Mouse (Mus musculus) midbrain, embryonic 16.5 days (tissue): Measurements from ENCODE around the gene Fcf1. TPM values are rescaled to one million over a fixed set of nuclear protein-coding genes. Genes with fewer than 3 reads are reported as not detected.

Experiments
- ATAC-seq: fragments of 200-750 bp; cut with Nextera tagmentation; 2 replicates; pipeline ENCODE4 v1.8.0; 2017; ENCODE audit warnings: moderate TSS enrichment
- H3K27ac ChIP-seq: fragments of 300-500 bp; sonication (generic); 2 replicates; pipeline ENCODE4 v1.5.1; 2014; ENCODE audit warnings: mild to moderate bottlenecking, low read length, mixed read lengths
- H3K27me3 ChIP-seq: fragments of 300-500 bp; sonication (generic); 2 replicates; pipeline ENCODE4 v1.6.1; 2014; ENCODE audit warnings: low read depth, low read length, mixed read lengths; ENCODE audit not compliant: control insufficient read depth, insufficient read depth
- H3K36me3 ChIP-seq: fragments of 300-500 bp; sonication (generic); 2 replicates; pipeline ENCODE4 v1.6.1; 2014; ENCODE audit warnings: mild to moderate bottlenecking, low read length, moderate library complexity, mixed read lengths; ENCODE audit not compliant: control insufficient read depth, insufficient read depth
- H3K4me1 ChIP-seq: fragments of 300-500 bp; sonication (generic); 2 replicates; pipeline ENCODE4 v1.6.1; 2014; ENCODE audit warnings: mild to moderate bottlenecking, low read length, mixed read lengths; ENCODE audit not compliant: control insufficient read depth, insufficient read depth
- H3K4me2 ChIP-seq: fragments of 300-500 bp; sonication (generic); 2 replicates; pipeline ENCODE4 v1.6.1; 2014; ENCODE audit warnings: mild to moderate bottlenecking, low read length, mixed read lengths
- H3K4me3 ChIP-seq: fragments of 300-500 bp; sonication (generic); 2 replicates; pipeline ENCODE4 v1.5.1; 2014; ENCODE audit warnings: low read depth, mild to moderate bottlenecking, low read length, moderate library complexity, mixed read lengths
- H3K9ac ChIP-seq: fragments of 300-500 bp; sonication (generic); 2 replicates; pipeline ENCODE4 v1.6.1; 2014; ENCODE audit warnings: low read depth, low read length, mixed read lengths
- H3K9me3 ChIP-seq: fragments of 300-500 bp; sonication (generic); replicated peaks from 2 replicates; pipeline ENCODE4 v1.6.1; 2014; ENCODE audit warnings: mild to moderate bottlenecking, low read length, mixed read lengths; ENCODE audit not compliant: control insufficient read depth, poor library complexity, severe bottlenecking
- WGBS: fragments of 180-500 bp; shearing (Covaris S2); extraction: QIAGEN DNeasy Blood & Tissue Kit; methylation state at CpG from one replicate; pipeline ENCODE4 v1.1.7; 2014; 5-methylcytosine and 5-hydroxymethylcytosine counted together
- polyA plus RNA-seq: library from polyadenylated mRNA; unstranded; fragments of >200 nt; fragmentation: Nextera tagmentation; extraction: Ambion mirVana; gene quantifications from 2 replicates; pipeline ENCODE4 v1.2.1, GENCODE M21; 2015

Fcf1 gene
- polyA plus RNA-seq, 1 experiment from 2014 or later = 75.7 TPM

- WGBS = under 1% methylated on average over 45 of the region's 45 CpGs
- Histone ChIP-seq H3K4me1 (peaks cover 26% of the 10 kb centered on the region), H3K9ac (peak within 1 kb of the TSS; percentile 80), H3K36me3 (no peaks in the 10 kb centered on the region), H3K27ac (peak within 1 kb of the TSS; percentile 89), H3K27me3 (no peaks in the 10 kb centered on the region), H3K4me2 (peak within 1 kb of the TSS; percentile 97), H3K4me3 (peak within 1 kb of the TSS; percentile 53), H3K9me3 (no peaks in the 10 kb centered on the region)
- peak; percentile 99 for ATAC-seq
These were observed 25.4 kb downstream of the Fcf1 start, which contains the start of gene Ylpm1 for GRCm38 (mm10) chr12:84996083-84996496. Gene Ylpm1, plus strand, starts transcription at chr12:84996321.

DNA sequence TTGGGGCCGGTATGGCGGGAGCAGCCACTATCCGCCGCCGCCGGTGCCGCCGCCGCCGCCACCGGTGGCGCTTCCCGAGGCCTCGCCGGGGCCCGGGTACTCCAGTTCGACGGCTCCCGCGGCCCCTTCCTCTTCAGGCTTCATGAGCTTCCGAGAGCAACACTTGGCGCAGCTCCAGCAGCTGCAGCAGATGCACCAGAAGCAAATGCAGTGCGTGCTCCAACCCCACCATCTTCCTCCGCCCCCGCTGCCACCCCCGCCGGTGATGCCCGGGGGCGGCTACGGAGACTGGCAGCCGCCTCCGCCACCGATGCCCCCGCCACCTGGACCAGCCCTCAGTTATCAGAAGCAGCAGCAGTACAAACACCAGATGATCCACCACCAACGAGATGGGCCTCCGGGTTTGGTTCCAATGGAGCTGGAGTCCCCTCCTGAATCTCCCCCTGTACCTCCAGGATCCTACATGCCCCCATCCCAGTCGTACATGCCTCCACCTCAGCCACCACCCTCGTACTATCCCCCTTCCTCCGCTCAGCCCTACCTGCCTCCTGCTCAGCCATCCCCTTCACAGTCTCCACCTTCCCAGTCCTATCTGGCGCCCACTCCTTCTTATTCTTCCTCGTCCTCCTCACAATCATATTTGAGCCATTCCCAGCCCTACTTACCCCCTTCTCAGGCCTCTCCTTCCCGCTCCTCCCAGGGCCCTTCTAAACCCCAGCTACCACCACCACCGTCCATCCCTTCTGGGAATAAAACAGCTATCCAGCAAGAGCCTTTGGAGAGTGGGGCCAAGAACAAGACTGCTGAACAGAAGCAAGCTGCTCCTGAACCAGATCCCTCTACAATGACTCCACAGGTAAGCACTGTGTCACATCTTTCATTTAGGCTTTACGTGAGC, 26.1 kb downstream of the Fcf1 start:
- WGBS = under 1% methylated on average over 41 of the region's 44 CpGs
- Histone ChIP-seq H3K4me1 (peaks cover 26% of the 10 kb centered on the region), H3K4me2 (peak overlapping the region; percentile 97), H3K36me3 (no peaks in the 10 kb centered on the region), H3K9me3 (no peaks in the 10 kb centered on the region), H3K27me3 (no peaks in the 10 kb centered on the region), H3K27ac (peak overlapping the region; percentile 89), H3K4me3 (peak overlapping the region; percentile 53), H3K9ac (peak overlapping the region; percentile 80)
- peak; percentile 69 for ATAC-seq

DNA sequence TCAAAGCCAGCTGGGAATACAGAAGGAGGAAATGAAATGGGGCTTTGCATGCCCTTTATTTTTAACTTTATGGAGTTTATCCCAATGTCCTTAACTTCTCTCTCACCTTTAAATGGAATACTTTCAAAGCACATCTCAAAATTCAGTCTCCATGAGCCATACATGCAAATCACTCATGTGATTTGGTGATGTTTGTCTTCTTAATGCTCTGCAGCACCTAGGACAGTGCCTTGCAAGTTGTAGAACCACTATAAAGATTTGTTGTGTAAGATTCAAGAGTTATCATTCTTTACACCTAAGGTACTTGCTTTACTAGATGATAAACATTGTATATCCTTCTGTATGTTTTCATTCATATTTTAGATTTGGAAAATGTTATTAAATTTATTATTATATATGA, 28.4 kb downstream of the Fcf1 start:
- ATAC-seq = no peak
- H3K4me1 ChIP-seq = peaks cover 26% of the 10 kb centered on the region
- no peaks in the 10 kb centered on the region for H3K36me3 ChIP-seq
- H3K27me3 ChIP-seq = no peaks in the 10 kb centered on the region
- H3K9me3 ChIP-seq = no peaks in the 10 kb centered on the region
- peak overlapping the region; percentile 53 for H3K4me3 ChIP-seq
- H3K9ac ChIP-seq = peak overlapping the region; percentile 4; the same call in 1 of the 2 replicates
- H3K4me2 ChIP-seq = peak overlapping the region; percentile 97
- no peak overlapping the region for H3K27ac ChIP-seq

DNA sequence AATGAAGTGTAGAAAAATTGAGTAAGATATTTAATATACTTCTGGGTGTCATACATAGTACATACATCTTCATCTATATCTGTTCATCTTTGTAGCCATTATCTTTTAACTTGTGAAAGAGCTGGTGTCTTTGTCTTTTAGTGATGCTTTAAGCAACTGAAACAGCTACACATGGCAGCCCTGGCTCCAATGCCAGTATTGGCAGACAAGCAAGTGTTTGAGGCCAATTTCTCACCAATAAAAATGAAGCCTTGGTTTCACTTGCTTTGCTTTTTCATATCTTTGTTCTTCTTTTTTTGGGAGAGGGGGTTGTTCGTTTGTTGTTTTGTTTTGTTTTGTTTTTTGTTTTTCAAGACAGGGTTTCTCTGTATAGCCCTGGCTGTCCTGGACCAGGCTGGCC, 35.5 kb downstream of the Fcf1 start:
- WGBS = 87% methylated on average over 1 of the region's 1 CpGs
- Histone ChIP-seq H3K27me3 (no peaks in the 10 kb centered on the region), H3K9ac (no peak overlapping the region), H3K4me3 (no peak overlapping the region), H3K4me2 (no peak overlapping the region), H3K27ac (no peak overlapping the region), H3K36me3 (no peaks in the 10 kb centered on the region), H3K9me3 (no peaks in the 10 kb centered on the region), H3K4me1 (no peaks in the 10 kb centered on the region)
- no peak for ATAC-seq

GRCm38 (mm10) chr12:85007021-85007420, 36.3 kb downstream of the Fcf1 start:
- no peaks in the 10 kb centered on the region for H3K36me3 ChIP-seq
- H3K4me2 ChIP-seq = no peak overlapping the region
- H3K9ac ChIP-seq = no peak overlapping the region
- no peaks in the 10 kb centered on the region for H3K4me1 ChIP-seq
- ATAC-seq = no peak
- no peak overlapping the region for H3K27ac ChIP-seq
- no peaks in the 10 kb centered on the region for H3K27me3 ChIP-seq
- H3K9me3 ChIP-seq = no peaks in the 10 kb centered on the region
- no peak overlapping the region for H3K4me3 ChIP-seq

GRCm38 (mm10) chr12:85009776-85010175, 39.1 kb downstream of the Fcf1 start:
- Histone ChIP-seq H3K4me2 (no peak overlapping the region), H3K36me3 (peaks cover 12% of the 10 kb centered on the region), H3K9ac (no peak overlapping the region), H3K27me3 (no peaks in the 10 kb centered on the region), H3K4me1 (no peaks in the 10 kb centered on the region), H3K27ac (no peak overlapping the region), H3K9me3 (no peaks in the 10 kb centered on the region), H3K4me3 (no peak overlapping the region)
- no peak for ATAC-seq
- 97% methylated on average over 1 of the region's 1 CpGs for WGBS

DNA sequence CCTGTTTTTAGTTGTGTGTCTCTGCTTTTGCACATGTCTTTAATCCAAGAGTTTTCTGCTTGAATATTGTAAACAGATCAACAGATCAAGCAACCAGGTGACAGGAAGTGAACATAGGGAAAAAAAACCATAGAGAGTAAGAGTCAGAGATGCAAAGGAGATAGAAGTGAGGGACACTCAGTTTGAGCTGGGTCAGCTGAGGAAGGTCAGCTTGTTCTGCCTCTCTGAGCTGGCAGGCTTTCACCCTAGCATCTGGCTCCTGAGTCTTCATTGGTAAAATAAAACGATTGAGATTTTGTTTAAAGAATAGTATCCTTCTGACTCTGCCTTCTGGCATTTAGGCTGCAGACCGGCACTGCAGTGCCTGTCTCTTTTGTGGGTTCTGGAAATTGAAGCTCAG, 39.8 kb downstream of the Fcf1 start:
- Histone ChIP-seq H3K9me3 (no peaks in the 10 kb centered on the region), H3K36me3 (peaks cover 17% of the 10 kb centered on the region), H3K4me3 (no peak overlapping the region), H3K4me1 (no peaks in the 10 kb centered on the region), H3K27me3 (no peaks in the 10 kb centered on the region), H3K27ac (no peak overlapping the region), H3K9ac (no peak overlapping the region), H3K4me2 (no peak overlapping the region)
- no peak for ATAC-seq
- WGBS = 98% methylated on average over 2 of the region's 2 CpGs

GRCm38 (mm10) chr12:85012185-85012584, 41.5 kb downstream of the Fcf1 start:
- Histone ChIP-seq H3K4me1 (no peaks in the 10 kb centered on the region), H3K27me3 (no peaks in the 10 kb centered on the region), H3K36me3 (peaks cover 24% of the 10 kb centered on the region), H3K4me2 (no peak overlapping the region), H3K9ac (no peak overlapping the region), H3K4me3 (no peak overlapping the region), H3K27ac (no peak overlapping the region), H3K9me3 (no peaks in the 10 kb centered on the region)
- WGBS = 99% methylated on average over 2 of the region's 2 CpGs
- ATAC-seq = no peak

DNA sequence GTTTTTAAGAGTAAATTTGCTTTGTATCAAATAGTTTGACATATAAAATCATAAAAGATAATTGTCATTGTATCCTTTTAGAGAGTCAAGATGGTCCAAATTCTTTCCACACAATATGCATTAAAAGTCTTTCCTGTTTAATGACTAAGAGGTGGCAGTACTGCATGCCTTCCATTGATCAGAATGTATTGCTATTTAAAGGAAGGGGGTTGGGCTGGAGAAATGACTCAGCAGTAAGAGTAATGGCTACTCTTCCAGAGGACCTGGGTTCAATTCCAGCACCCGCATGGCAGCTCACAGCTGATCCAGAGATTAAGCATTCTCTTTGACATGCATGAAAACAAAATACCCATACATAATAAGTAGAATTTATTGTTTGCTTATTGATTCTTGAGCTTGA, 51.4 kb downstream of the Fcf1 start:
- Histone ChIP-seq H3K9ac (no peak overlapping the region), H3K4me2 (no peak overlapping the region), H3K4me3 (no peak overlapping the region), H3K36me3 (no peaks in the 10 kb centered on the region), H3K9me3 (no peaks in the 10 kb centered on the region), H3K27me3 (no peaks in the 10 kb centered on the region), H3K27ac (no peak overlapping the region), H3K4me1 (no peaks in the 10 kb centered on the region)
- 97% methylated on average over 1 of the region's 1 CpGs for WGBS
- no peak for ATAC-seq
